Mouse (Mus musculus) thymus, postnatal 0 days (tissue): ENCODE results near the gene Ackr3. TPM values are rescaled to one million over a fixed set of nuclear protein-coding genes. Genes with fewer than 3 reads are reported as not detected.
A peak's percentile ranks its signal among the peaks of the same experiment; 100 is the strongest.

Source experiments
- DNase-seq: peaks from one replicate; pipeline ENCODE4 v3.0.0-alpha.2; 2015; ENCODE audit warnings: low spot score
- polyA plus RNA-seq: library from polyadenylated mRNA; unstranded; fragments of >200 nt; fragmentation: Nextera tagmentation; extraction: Ambion mirVana; gene quantifications from 2 replicates; pipeline ENCODE4 v1.2.1, GENCODE M21; 2015

Ackr3 gene
- 1.6 TPM in 2 replicates for polyA plus RNA-seq

- DNase-seq = peak; percentile 68
Measured at GRCm38 (mm10) chr1:90203783-90204690, at the start of gene Ackr3. Gene Ackr3, plus strand, starts transcription at chr1:90203980.

- DNase-seq = no peak
Measured at GRCm38 (mm10) chr1:90156589-90156988, 47.2 kb upstream of the Ackr3 start.

- no peak for DNase-seq
Measured at GRCm38 (mm10) chr1:90159927-90160326, 43.9 kb upstream of the Ackr3 start.

- DNase-seq = no peak
Measured at GRCm38 (mm10) chr1:90161623-90162022, 42.2 kb upstream of the Ackr3 start.

GRCm38 (mm10) chr1:90162379-90162857 lies 41.4 kb upstream of the Ackr3 start:
- no peak for DNase-seq

GRCm38 (mm10) chr1:90163161-90163560 lies 40.6 kb upstream of the Ackr3 start:
- no peak for DNase-seq

GRCm38 (mm10) chr1:90164319-90164718 lies 39.5 kb upstream of the Ackr3 start:
- DNase-seq = no peak

GRCm38 (mm10) chr1:90174338-90174737 lies 29.4 kb upstream of the Ackr3 start:
- no peak for DNase-seq

GRCm38 (mm10) chr1:90176223-90176622 lies 27.6 kb upstream of the Ackr3 start:
- no peak for DNase-seq

GRCm38 (mm10) chr1:90177565-90177964 lies 26.2 kb upstream of the Ackr3 start:
- no peak for DNase-seq

- no peak for DNase-seq
Measured at GRCm38 (mm10) chr1:90177978-90178377, 25.8 kb upstream of the Ackr3 start.

- no peak for DNase-seq
Measured at GRCm38 (mm10) chr1:90180479-90180878, 23.3 kb upstream of the Ackr3 start.

- no peak for DNase-seq
Measured at GRCm38 (mm10) chr1:90180966-90181699, 22.6 kb upstream of the Ackr3 start.

GRCm38 (mm10) chr1:90182521-90182920 lies 21.3 kb upstream of the Ackr3 start:
- DNase-seq = no peak

- DNase-seq = no peak
Measured at GRCm38 (mm10) chr1:90183602-90184001, 20.2 kb upstream of the Ackr3 start.

GRCm38 (mm10) chr1:90186173-90186572 lies 17.6 kb upstream of the Ackr3 start:
- DNase-seq = no peak

- no peak for DNase-seq
Measured at GRCm38 (mm10) chr1:90186874-90187273, 16.9 kb upstream of the Ackr3 start.

- no peak for DNase-seq
Measured at GRCm38 (mm10) chr1:90189046-90189445, 14.7 kb upstream of the Ackr3 start.

GRCm38 (mm10) chr1:90201246-90201645 lies 2.5 kb upstream of the Ackr3 start:
- no peak for DNase-seq

- no peak for DNase-seq
Measured at GRCm38 (mm10) chr1:90201655-90202054, 2.1 kb upstream of the Ackr3 start.

- DNase-seq = peak; percentile 3
Measured at GRCm38 (mm10) chr1:90202207-90202978, 1.4 kb upstream of the Ackr3 start.
